Mouse (Mus musculus): ENCODE data around the gene Clip4.

GRCm38 (mm10) chr17:71823622-71824306 is 55.5 kb downstream of the Clip4 start:
- TF ChIP-seq EP300 (IDR thresholded peaks at IDR 0.05; ENCODE audit: insufficient read depth, low read depth, low read length) (no peak), CTCF (IDR thresholded peaks at IDR 0.05) (no peak), POLR2A (IDR thresholded peaks at IDR 0.05; ENCODE audit: insufficient read depth, low read depth, low read length) (no peak)
